Mouse (Mus musculus): ENCODE measurements around the gene Ttbk2. TPM values are rescaled to one million over a fixed set of nuclear protein-coding genes. Genes with fewer than 3 reads are reported as not detected.
A peak's percentile ranks its signal among the peaks of the same experiment; 100 is the strongest.

Gene Ttbk2
- polyA plus RNA-seq, 1 experiment from 2014 or later: 4.0 TPM

DNA sequence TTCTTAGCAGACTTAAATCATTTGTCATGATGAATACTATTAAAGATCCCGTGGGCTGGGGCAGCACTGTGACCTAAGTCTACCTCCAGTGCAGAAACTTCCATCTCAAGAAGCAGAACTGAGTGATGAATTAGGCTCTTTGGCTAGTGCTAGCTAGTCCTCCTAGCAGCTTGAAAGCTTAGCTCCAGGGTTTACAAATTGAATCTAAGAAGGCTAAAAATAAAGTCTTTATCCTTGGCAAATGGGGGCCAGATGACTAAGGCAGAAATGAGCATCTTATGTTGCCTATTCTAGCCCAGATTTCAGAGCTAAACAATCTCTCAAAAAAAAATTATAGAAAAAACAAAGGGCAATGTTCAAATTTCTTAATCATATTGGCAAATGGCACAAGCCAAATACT is 10.3 kb upstream of the Ttbk2 start:
- Histone ChIP-seq H3K4me2 (no peak overlapping the region), H3K27me3 (ENCODE audit: control insufficient read depth, insufficient read depth, low read length) (no peaks in the 10 kb centered on the region), H3K36me3 (ENCODE audit: control insufficient read depth, insufficient read depth, low read length) (peaks cover 14% of the 10 kb centered on the region), H3K4me3 (ENCODE audit: low read depth, low read length) (no peak overlapping the region), H3K9ac (ENCODE audit: low read depth, low read length) (no peak overlapping the region), H3K4me1 (ENCODE audit: control insufficient read depth, insufficient read depth, low read length) (no peaks in the 10 kb centered on the region), H3K9me3 (replicated peaks; ENCODE audit: control insufficient read depth, low read length) (no peaks in the 10 kb centered on the region), H3K27ac (ENCODE audit: low read depth, low read length) (no peak overlapping the region)
- ATAC-seq (replicated peaks; ENCODE audit: insufficient number of reproducible peaks, low FRiP score, low TSS enrichment): no peak
- 76% methylated on average over 1 of the region's 1 CpGs for WGBS (ENCODE audit: insufficient replicate concordance)

DNA sequence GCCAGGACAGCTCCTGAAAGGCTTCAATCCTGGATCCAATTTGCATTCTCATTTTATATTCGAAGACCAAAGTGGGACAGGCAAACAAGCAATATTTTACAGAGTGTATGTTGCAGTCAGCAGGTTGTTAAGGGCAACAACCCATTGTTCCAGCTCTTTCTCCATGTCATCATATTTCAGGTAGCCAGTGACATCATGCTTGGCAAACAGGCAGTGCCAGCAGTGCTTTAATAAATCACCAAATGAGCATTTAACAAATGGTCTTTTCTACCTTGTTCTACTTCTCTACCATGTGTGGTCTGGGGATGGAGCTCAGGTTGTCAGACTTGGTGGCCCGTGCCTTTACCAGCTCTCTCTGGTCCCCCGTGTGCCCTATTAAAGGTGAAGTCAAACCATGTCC is 7.7 kb upstream of the Ttbk2 start:
- no peak overlapping the region for H3K4me2 ChIP-seq
- 84% methylated on average over 3 of the region's 3 CpGs for WGBS (ENCODE audit: insufficient replicate concordance)
- no peak overlapping the region for H3K9ac ChIP-seq (ENCODE audit: low read depth, low read length)
- H3K4me3 ChIP-seq (ENCODE audit: low read depth, low read length): no peak overlapping the region
- peaks cover 5% of the 10 kb centered on the region; the same call in 1 of the 2 replicates for H3K36me3 ChIP-seq (ENCODE audit: control insufficient read depth, insufficient read depth, low read length)
- H3K4me1 ChIP-seq (ENCODE audit: control insufficient read depth, insufficient read depth, low read length): no peaks in the 10 kb centered on the region
- H3K27me3 ChIP-seq (ENCODE audit: control insufficient read depth, insufficient read depth, low read length): no peaks in the 10 kb centered on the region
- H3K27ac ChIP-seq (ENCODE audit: low read depth, low read length): no peak overlapping the region
- ATAC-seq (replicated peaks; ENCODE audit: insufficient number of reproducible peaks, low FRiP score, low TSS enrichment): no peak
- no peaks in the 10 kb centered on the region for H3K9me3 ChIP-seq (replicated peaks; ENCODE audit: control insufficient read depth, low read length)

DNA sequence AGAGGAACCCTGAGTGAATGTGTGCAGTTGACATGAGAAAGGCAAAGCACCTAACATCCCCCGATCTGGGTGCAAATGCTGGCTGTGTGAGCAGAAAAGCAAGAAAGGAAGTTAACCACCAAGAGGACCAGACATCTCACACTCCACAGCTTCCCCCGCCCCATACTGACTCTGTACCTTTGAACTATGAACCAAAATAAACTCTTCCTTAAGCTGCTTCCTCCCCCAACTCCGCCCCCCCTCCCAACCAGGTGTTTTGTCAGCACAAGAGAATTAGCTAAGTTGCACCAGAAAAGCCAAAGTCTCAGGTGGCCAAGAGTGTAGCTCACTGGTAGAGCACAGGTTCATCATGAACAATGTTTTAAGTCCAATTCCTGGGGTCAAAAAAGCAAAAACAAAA is 2.7 kb upstream of the Ttbk2 start:
- H3K4me2 ChIP-seq: no peak overlapping the region
- no peak for ATAC-seq (replicated peaks; ENCODE audit: insufficient number of reproducible peaks, low FRiP score, low TSS enrichment)
- no peaks in the 10 kb centered on the region for H3K27me3 ChIP-seq (ENCODE audit: control insufficient read depth, insufficient read depth, low read length)
- no peak overlapping the region for H3K9ac ChIP-seq (ENCODE audit: low read depth, low read length)
- H3K9me3 ChIP-seq (replicated peaks; ENCODE audit: control insufficient read depth, low read length): no peaks in the 10 kb centered on the region
- H3K4me1 ChIP-seq (ENCODE audit: control insufficient read depth, insufficient read depth, low read length): peaks cover 5% of the 10 kb centered on the region; the same call in 1 of the 2 replicates
- 67% methylated on average over 3 of the region's 3 CpGs for WGBS (ENCODE audit: insufficient replicate concordance)
- H3K36me3 ChIP-seq (ENCODE audit: control insufficient read depth, insufficient read depth, low read length): no peaks in the 10 kb centered on the region
- H3K27ac ChIP-seq (ENCODE audit: low read depth, low read length): no peak overlapping the region
- no peak overlapping the region for H3K4me3 ChIP-seq (ENCODE audit: low read depth, low read length)

DNA sequence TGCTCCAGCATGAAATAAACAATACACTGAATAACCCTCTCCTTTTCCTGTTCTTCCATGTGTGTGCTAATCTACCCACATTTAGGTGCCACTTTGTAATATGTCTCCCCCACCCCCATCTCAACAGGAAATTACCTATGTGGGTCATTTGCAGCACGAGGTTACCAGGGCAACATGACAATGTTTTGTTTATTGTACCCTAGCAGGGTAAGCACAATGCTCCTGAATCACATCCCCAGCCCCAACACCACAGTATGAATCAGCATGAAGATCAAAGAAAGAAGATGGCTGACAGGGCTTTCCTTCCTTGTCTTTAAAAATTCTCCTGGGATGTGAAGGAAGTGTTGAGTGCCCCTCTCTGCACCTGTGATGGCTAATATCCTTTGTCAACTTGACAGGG is 2.2 kb upstream of the Ttbk2 start:
- no peak for ATAC-seq (replicated peaks; ENCODE audit: insufficient number of reproducible peaks, low FRiP score, low TSS enrichment)
- H3K9ac ChIP-seq (ENCODE audit: low read depth, low read length): no peak overlapping the region
- WGBS (ENCODE audit: insufficient replicate concordance): 53% methylated on average over 1 of the region's 1 CpGs
- H3K27me3 ChIP-seq (ENCODE audit: control insufficient read depth, insufficient read depth, low read length): no peaks in the 10 kb centered on the region
- peaks cover 5% of the 10 kb centered on the region; the same call in 1 of the 2 replicates for H3K4me1 ChIP-seq (ENCODE audit: control insufficient read depth, insufficient read depth, low read length)
- no peak overlapping the region for H3K27ac ChIP-seq (ENCODE audit: low read depth, low read length)
- no peaks in the 10 kb centered on the region for H3K36me3 ChIP-seq (ENCODE audit: control insufficient read depth, insufficient read depth, low read length)
- H3K4me3 ChIP-seq (ENCODE audit: low read depth, low read length): no peak overlapping the region
- H3K9me3 ChIP-seq (replicated peaks; ENCODE audit: control insufficient read depth, low read length): no peaks in the 10 kb centered on the region
- H3K4me2 ChIP-seq: no peak overlapping the region

DNA sequence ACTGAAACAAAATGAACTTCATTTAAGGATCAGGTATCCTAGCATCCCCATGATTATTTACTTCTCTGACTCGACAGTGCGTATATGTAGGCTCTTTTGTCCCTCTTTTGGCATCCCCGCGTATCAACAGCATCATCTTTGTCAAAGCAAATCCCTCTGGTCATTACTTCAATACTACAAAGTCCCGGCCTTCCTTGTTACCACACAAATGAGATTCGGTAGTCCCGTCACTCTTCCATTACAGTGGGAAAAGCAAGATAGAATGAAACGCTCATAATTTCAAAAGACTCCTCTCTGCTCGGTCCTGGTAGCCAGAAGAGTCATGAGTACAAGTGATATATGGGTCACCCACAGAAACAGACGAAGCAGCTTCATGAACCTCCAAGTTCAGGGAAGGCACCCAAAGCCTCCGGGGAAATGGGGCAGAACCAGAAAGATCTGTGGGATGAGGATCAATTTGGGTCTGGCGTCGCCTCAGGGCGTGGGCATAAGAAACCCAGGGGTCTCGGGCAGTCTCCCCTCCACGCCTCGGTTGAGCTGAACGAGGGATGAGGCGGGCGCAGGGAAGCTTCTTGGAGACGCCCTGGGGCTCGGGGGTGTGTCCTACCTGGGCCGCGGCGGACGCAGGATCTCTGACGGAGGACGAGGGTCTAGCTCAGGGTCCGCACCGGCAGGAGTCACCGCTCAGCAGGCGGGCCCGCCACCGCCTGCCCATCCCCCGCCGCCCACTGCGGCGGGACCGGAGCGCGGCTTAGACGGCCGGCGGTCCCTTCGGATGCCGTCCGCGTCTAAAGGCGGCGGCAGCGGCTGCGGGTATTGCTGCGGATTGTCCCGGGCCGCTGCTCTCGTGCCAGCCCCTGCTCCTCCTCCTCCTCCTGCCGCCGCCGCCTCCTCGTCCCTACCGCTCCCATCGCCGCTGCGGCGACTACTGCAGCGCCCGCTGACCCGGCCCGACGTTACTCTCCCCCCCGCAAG is 668 bp downstream of the Ttbk2 start, which contains the start of gene Cdan1:
Cdan1 (minus strand) TSS at position 680 of the 975 bp plus-strand sequence.
- no peaks in the 10 kb centered on the region for H3K36me3 ChIP-seq (ENCODE audit: control insufficient read depth, insufficient read depth, low read length)
- peak; percentile 64 for ATAC-seq (replicated peaks; ENCODE audit: insufficient number of reproducible peaks, low FRiP score, low TSS enrichment)
- under 1% methylated on average over 60 of the region's 71 CpGs for WGBS (ENCODE audit: insufficient replicate concordance)
- peak within 1 kb of the TSS; percentile 86 for H3K4me3 ChIP-seq (ENCODE audit: low read depth, low read length)
- H3K9me3 ChIP-seq (replicated peaks; ENCODE audit: control insufficient read depth, low read length): no peaks in the 10 kb centered on the region
- H3K9ac ChIP-seq (ENCODE audit: low read depth, low read length): peak within 1 kb of the TSS; percentile 85
- peaks cover 5% of the 10 kb centered on the region; the same call in 1 of the 2 replicates for H3K4me1 ChIP-seq (ENCODE audit: control insufficient read depth, insufficient read depth, low read length)
- no peaks in the 10 kb centered on the region for H3K27me3 ChIP-seq (ENCODE audit: control insufficient read depth, insufficient read depth, low read length)
- H3K27ac ChIP-seq (ENCODE audit: low read depth, low read length): peak within 1 kb of the TSS; percentile 58
- peak within 1 kb of the TSS; percentile 86 for H3K4me2 ChIP-seq

DNA sequence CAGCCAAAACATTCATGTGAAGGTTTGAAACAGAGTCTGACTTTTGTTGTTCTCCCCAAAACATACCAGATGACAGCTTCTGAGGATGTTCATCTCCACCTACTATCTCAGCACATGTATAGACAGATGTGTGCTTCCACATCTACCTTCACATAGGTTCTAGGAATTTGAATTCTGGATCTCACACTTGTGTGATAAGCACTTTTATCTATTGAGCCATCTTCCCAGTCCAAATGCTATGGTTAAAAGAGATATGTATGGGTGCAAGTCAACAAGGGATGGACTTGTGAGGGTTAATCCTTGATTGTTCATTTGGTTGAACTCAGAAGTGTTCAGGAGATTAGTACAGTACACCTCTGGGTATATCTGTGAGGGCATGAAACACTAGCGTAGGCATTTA is 5.1 kb downstream of the Ttbk2 start:
- no peak overlapping the region for H3K27ac ChIP-seq (ENCODE audit: low read depth, low read length)
- no peaks in the 10 kb centered on the region for H3K27me3 ChIP-seq (ENCODE audit: control insufficient read depth, insufficient read depth, low read length)
- peaks cover 12% of the 10 kb centered on the region for H3K4me1 ChIP-seq (ENCODE audit: control insufficient read depth, insufficient read depth, low read length)
- no peak for ATAC-seq (replicated peaks; ENCODE audit: insufficient number of reproducible peaks, low FRiP score, low TSS enrichment)
- H3K4me3 ChIP-seq (ENCODE audit: low read depth, low read length): no peak overlapping the region
- no peak overlapping the region for H3K4me2 ChIP-seq
- H3K9me3 ChIP-seq (replicated peaks; ENCODE audit: control insufficient read depth, low read length): no peaks in the 10 kb centered on the region
- no peak overlapping the region for H3K9ac ChIP-seq (ENCODE audit: low read depth, low read length)
- WGBS (ENCODE audit: insufficient replicate concordance): 97% methylated on average over 1 of the region's 1 CpGs
- H3K36me3 ChIP-seq (ENCODE audit: control insufficient read depth, insufficient read depth, low read length): no peaks in the 10 kb centered on the region

DNA sequence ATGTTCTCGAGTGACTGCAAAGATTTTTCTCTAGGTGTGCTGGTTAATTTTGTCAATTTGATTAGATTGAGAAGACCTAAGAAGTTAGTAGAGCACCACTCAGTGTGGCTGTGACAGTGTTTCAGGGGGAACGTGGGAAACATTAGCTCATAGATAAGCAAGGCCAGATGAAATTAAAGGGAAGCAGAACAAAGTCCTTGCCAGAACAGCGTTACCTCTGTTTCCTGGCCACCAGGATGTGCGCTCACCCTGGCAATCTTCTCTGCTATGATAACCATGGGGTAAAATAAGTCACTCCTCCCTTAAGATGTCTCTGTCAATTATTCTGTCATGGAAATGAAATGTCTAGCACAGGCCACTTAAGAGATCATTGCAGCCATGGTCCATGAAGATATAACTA is 6.4 kb downstream of the Ttbk2 start:
- H3K4me1 ChIP-seq (ENCODE audit: control insufficient read depth, insufficient read depth, low read length): peaks cover 8% of the 10 kb centered on the region
- no peak overlapping the region for H3K4me2 ChIP-seq
- H3K9me3 ChIP-seq (replicated peaks; ENCODE audit: control insufficient read depth, low read length): no peaks in the 10 kb centered on the region
- 47% methylated on average over 4 of the region's 4 CpGs for WGBS (ENCODE audit: insufficient replicate concordance)
- H3K36me3 ChIP-seq (ENCODE audit: control insufficient read depth, insufficient read depth, low read length): no peaks in the 10 kb centered on the region
- ATAC-seq (replicated peaks; ENCODE audit: insufficient number of reproducible peaks, low FRiP score, low TSS enrichment): no peak
- H3K27ac ChIP-seq (ENCODE audit: low read depth, low read length): no peak overlapping the region
- no peak overlapping the region for H3K4me3 ChIP-seq (ENCODE audit: low read depth, low read length)
- H3K27me3 ChIP-seq (ENCODE audit: control insufficient read depth, insufficient read depth, low read length): no peaks in the 10 kb centered on the region
- H3K9ac ChIP-seq (ENCODE audit: low read depth, low read length): no peak overlapping the region

DNA sequence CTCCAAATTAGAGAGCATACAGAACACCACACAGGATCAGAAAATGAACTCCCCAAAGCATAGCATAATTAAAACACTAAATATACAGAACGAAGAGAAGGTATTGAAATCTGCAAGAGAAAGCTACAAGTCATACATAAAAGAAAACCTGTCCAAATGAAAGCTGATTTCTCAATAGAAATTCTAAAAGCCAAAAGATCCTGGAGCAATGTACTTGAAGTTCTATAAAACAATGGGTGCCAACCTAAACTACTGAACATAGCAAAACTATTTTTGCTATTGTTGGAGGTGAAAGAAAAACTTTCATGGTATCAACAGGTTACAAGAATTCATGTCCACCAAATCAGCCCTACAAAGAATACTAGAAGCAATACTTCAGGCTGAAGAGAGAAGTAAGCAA is 9.2 kb downstream of the Ttbk2 start:
- no peak overlapping the region for H3K4me2 ChIP-seq
- H3K4me3 ChIP-seq (ENCODE audit: low read depth, low read length): no peak overlapping the region
- H3K4me1 ChIP-seq (ENCODE audit: control insufficient read depth, insufficient read depth, low read length): peaks cover 7% of the 10 kb centered on the region; the same call in 1 of the 2 replicates
- H3K27ac ChIP-seq (ENCODE audit: low read depth, low read length): no peak overlapping the region
- no peaks in the 10 kb centered on the region for H3K9me3 ChIP-seq (replicated peaks; ENCODE audit: control insufficient read depth, low read length)
- no peak overlapping the region for H3K9ac ChIP-seq (ENCODE audit: low read depth, low read length)
- no peaks in the 10 kb centered on the region for H3K36me3 ChIP-seq (ENCODE audit: control insufficient read depth, insufficient read depth, low read length)
- ATAC-seq (replicated peaks; ENCODE audit: insufficient number of reproducible peaks, low FRiP score, low TSS enrichment): no peak
- WGBS (ENCODE audit: insufficient replicate concordance): 76% methylated on average over 1 of the region's 1 CpGs
- no peaks in the 10 kb centered on the region for H3K27me3 ChIP-seq (ENCODE audit: control insufficient read depth, insufficient read depth, low read length)

Measured in heart, embryonic 11.5 days (tissue).